Mouse (Mus musculus) liver, adult 2 months (tissue): ENCODE measurements around the gene Gm17949.

Experiments
- CTCF ChIP-seq: fragments of 200-500 bp; IDR thresholded peaks from 2 replicates; pipeline ENCODE4 v1.5.1; 2011; ENCODE audit warnings: low read depth, low read length, control low read depth
- POLR2A ChIP-seq: fragments of 200-500 bp; IDR thresholded peaks from 2 replicates; pipeline ENCODE4 v1.6.1; 2011; ENCODE audit warnings: low read length, control low read depth; ENCODE audit not compliant: insufficient read depth; ENCODE audit errors: extremely low read depth

DNA sequence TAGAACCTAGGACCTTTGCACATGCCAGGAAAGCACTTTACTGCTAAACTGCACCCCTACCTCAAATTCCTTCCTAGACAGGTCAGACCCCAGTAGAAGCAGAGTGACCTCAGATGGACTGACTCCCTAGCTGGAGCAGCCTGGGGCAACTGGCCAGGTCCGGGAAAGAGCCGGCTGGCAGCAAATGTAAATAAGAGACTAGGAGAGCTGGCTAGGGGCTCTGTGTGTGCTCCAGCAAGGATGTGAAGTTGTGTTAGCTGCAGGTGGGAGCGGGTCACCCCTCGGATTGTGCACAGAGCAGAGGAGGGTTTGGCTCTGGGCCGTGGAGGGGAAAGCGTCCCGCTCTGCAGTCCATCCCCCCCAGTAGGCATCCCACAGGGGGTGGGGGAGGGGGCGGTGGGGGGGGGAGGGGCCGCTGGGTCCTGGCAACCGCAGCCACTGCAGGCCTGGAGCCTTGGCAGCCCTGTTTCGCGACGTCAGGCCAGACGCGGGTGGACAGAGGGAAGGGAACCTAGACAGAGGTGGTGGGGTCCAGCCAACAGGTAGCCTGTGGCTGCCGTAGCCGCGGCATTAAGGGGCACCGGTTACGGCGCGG lies 47.7 kb downstream of the Gm17949 start, which contains the start of gene Crb3:
- TF ChIP-seq CTCF (no peak), POLR2A (0 out of 2 replicates have a peak, but pooled peaks have one; percentile 43)
